Mouse (Mus musculus) testis, adult 2 months (tissue): ENCODE measurements around the gene Smyd4. TPM values are rescaled to one million over a fixed set of nuclear protein-coding genes. Genes with fewer than 3 reads are reported as not detected.

ENCODE experiments used
- H3K27ac ChIP-seq: fragments of 200-500 bp; 2 replicates; pipeline ENCODE4 v1.5.1; 2012; ENCODE audit warnings: low read depth, low read length; ENCODE audit not compliant: control insufficient read depth, insufficient read depth
- H3K27me3 ChIP-seq: fragments of 200-500 bp; 2 replicates; pipeline ENCODE4 v1.6.1; 2012; ENCODE audit warnings: mild to moderate bottlenecking, low read length, moderate library complexity; ENCODE audit not compliant: control insufficient read depth, insufficient read depth
- H3K36me3 ChIP-seq: fragments of 200-500 bp; 2 replicates; pipeline ENCODE4 v1.6.1; 2012; ENCODE audit warnings: mild to moderate bottlenecking, low read length; ENCODE audit not compliant: control insufficient read depth, insufficient read depth
- H3K4me1 ChIP-seq: fragments of 200-500 bp; 2 replicates; pipeline ENCODE4 v1.6.1; 2012; ENCODE audit warnings: low read length; ENCODE audit not compliant: control insufficient read depth, insufficient read depth
- H3K4me3 ChIP-seq: fragments of 200-500 bp; 2 replicates; pipeline ENCODE4 v1.5.1; 2012; ENCODE audit warnings: low read depth, mild to moderate bottlenecking, low read length, moderate library complexity, mixed read lengths; ENCODE audit not compliant: control insufficient read depth
- CTCF ChIP-seq: fragments of 200-500 bp; IDR thresholded peaks from 2 replicates; pipeline ENCODE4 v1.5.1; 2012; ENCODE audit warnings: low read depth, mild to moderate bottlenecking, inconsistent platforms, low read length, moderate library complexity; ENCODE audit not compliant: control insufficient read depth, insufficient read depth, insufficient replicate concordance
- POLR2A ChIP-seq: fragments of 200-500 bp; IDR thresholded peaks from 2 replicates; pipeline ENCODE4 v1.6.1; 2012; ENCODE audit warnings: low read depth, mild to moderate bottlenecking, inconsistent platforms, low read length, moderate library complexity; ENCODE audit not compliant: control insufficient read depth
- polyA plus RNA-seq: library from polyadenylated mRNA; depleted of rRNA; stranded (reverse); fragments of >200 nt; gene quantifications from 2 replicates; pipeline ENCODE4 v1.2.3, GENCODE M21; 2012

Gene Smyd4
- polyA plus RNA-seq, 1 experiment: 1.8 TPM

DNA sequence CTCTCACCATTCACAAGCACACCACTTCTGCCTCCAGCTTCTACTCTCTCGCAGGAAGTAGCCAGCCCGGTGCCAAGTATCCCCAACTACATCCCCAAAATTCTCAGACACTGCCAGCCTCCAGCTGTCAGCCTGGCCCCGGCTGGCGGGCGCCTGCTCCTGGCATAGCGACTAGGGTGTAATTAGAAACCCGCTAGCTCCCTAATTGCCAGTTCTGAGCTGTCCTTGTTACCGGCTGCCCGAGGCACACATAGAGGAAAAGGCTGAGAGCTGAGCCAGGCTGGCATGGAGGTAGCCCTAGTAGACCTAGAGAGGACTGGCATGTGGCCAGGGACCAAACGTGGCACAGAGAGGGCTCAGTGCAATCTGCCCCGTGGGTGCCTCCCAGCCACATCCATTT, 83.1 kb downstream of the Smyd4 start:
- H3K27ac ChIP-seq: no peak overlapping the region

DNA sequence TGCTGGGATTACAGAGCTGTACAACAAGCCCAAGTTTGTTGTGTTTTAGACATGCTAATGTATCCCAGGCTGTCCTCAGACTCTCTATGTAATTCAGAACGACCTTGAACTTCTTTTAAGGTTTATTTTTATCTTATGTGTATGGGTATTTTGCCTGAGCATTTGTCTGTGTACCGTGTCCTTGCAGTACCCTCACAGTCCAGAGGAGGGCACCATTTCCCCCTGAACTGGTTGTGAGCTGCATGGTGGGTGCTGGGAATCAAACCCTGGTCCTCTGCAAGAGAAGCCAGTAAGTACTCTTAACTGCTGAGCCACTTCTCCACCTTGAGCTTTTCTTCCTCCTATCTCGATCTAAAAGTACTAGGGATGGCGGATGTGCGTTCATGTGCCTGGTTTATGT, 85.9 kb downstream of the Smyd4 start:
- no peaks in the 10 kb centered on the region for H3K4me1 ChIP-seq
- H3K4me3 ChIP-seq: no peak overlapping the region
- peak; percentile 88; the same call in 1 of the 2 replicates for TF ChIP-seq CTCF
- no peak for TF ChIP-seq POLR2A
- no peaks in the 10 kb centered on the region for H3K27me3 ChIP-seq
- H3K27ac ChIP-seq: no peak overlapping the region
- no peaks in the 10 kb centered on the region for H3K36me3 ChIP-seq

More for the DNA sequence above, 83.1 kb downstream of the Smyd4 start:
- H3K4me1 ChIP-seq: no peaks in the 10 kb centered on the region
- no peak for TF ChIP-seq POLR2A
- no peak for TF ChIP-seq CTCF
- no peak overlapping the region for H3K4me3 ChIP-seq
- no peaks in the 10 kb centered on the region for H3K27me3 ChIP-seq
- H3K36me3 ChIP-seq: no peaks in the 10 kb centered on the region

DNA sequence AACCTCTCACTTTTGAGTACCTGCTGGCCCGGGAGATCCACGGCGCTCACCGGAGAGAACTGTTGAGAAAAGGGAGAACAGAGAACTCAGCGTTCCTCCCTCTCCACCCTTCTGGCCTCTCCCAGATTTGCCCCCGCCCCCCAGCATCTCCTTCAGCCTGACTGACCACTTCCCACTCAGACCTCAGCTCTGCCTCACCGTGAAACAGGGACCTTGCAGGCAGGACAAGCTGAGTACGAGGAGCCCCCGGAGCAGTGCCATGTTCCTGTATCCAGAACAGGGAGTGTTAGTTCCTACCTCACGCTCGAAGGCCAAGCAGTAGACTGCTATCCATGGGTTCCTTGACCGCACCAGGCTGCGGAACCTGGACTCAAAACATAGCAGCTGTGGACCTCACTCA, 90.0 kb downstream of the Smyd4 start:
- Histone ChIP-seq H3K4me3 (no peak overlapping the region), H3K27me3 (no peaks in the 10 kb centered on the region), H3K4me1 (no peaks in the 10 kb centered on the region), H3K36me3 (no peaks in the 10 kb centered on the region), H3K27ac (no peak overlapping the region)
- TF ChIP-seq POLR2A: no peak
- no peak for TF ChIP-seq CTCF

DNA sequence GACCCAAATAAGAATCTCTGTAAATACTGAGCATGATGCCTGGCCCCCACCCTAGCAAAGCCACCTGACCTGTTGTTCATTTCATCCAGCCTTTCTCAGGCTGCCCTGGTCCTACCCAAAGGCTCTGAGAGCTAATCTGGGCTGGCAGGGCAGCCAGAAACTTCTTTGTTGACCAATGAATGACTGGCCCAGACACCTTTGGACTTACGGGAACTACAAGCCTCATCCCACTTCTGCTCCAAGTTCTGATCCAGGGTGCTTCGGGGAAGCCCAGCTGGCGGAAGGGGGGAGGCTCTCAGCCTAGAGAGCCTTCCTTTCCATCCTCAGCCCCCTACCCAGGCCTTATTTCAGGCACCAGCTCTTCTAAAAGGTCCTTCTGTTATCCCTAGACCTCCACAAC, 90.6 kb downstream of the Smyd4 start:
- H3K4me3 ChIP-seq: no peak overlapping the region
- TF ChIP-seq CTCF (no peak), POLR2A (no peak)
- H3K27ac ChIP-seq: no peak overlapping the region
- H3K4me1 ChIP-seq: no peaks in the 10 kb centered on the region
- no peaks in the 10 kb centered on the region for H3K36me3 ChIP-seq
- no peaks in the 10 kb centered on the region for H3K27me3 ChIP-seq

DNA sequence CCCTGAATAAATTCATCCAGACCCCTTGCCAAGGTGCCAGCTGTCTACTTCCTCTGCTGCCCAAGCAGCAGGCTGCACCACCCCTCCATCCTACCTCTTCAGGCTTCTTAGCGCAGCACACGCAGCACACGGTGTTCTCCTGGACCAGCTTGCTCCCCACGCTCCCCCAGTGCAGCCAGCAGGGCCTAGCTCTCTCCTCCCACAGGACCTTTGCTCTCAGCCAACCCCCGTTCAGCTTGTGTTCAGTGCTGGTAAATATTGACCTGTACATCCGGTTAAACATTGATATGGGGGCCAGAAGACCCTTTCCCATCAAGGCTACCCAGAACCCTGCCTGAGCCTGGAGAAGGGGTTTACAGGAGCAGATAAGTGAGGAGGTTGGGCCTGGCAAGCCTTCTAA, 91.1 kb downstream of the Smyd4 start, which contains the start of gene Serpinf2:
Gene Serpinf2, minus strand, starts transcription at position 229 of the 400 bp plus-strand sequence.
- TF ChIP-seq POLR2A (no peak), CTCF (no peak)
- H3K27me3 ChIP-seq: no peaks in the 10 kb centered on the region
- H3K4me3 ChIP-seq: no peak within 1 kb of the TSS
- H3K4me1 ChIP-seq: no peaks in the 10 kb centered on the region
- no peak within 1 kb of the TSS for H3K27ac ChIP-seq
- H3K36me3 ChIP-seq: no peaks in the 10 kb centered on the region

DNA sequence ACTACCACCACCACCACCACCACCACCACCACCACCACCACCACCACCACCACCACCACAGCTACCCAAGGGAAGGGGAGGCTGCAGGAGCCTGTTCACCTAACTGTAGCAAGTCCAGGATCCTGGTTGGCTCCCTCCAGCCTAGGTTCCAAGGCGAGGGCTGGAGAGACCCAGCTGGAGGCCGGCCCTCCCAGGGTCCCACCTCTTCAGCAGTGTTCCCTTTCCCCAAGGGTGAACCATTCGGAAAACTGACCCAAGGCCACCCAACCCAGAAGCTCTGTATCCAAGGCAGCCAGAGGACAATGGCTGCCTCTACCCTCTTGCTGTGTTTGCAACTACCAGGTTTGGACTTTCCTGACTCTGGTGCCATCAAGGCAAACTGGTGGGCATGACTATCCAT, 91.7 kb downstream of the Smyd4 start:
- H3K4me3 ChIP-seq: no peak overlapping the region
- no peaks in the 10 kb centered on the region for H3K36me3 ChIP-seq
- no peaks in the 10 kb centered on the region for H3K4me1 ChIP-seq
- H3K27me3 ChIP-seq: no peaks in the 10 kb centered on the region
- no peak overlapping the region for H3K27ac ChIP-seq
- TF ChIP-seq CTCF: no peak
- TF ChIP-seq POLR2A: no peak

DNA sequence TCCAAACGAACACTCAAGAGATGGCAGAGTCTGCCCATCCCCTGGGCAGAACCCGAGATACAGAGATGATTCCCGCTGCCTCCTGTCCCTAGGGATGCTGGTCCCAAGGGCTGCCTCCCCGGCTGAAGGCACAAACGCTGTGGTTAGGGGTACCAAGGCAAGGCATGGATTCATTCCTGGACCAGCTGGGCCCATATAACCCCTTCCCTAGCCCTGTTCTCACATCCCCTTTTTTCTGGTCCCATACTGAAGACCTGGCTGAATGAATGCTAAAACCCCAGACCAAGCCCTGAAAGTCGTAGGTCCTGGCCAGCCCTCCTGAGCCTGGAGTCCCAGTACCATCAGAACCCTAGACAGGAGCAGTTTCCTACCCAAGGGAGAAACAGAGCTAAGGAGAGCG, 92.8 kb downstream of the Smyd4 start:
- no peaks in the 10 kb centered on the region for H3K27me3 ChIP-seq
- TF ChIP-seq CTCF: no peak
- H3K27ac ChIP-seq: no peak overlapping the region
- no peak overlapping the region for H3K4me3 ChIP-seq
- H3K4me1 ChIP-seq: no peaks in the 10 kb centered on the region
- no peaks in the 10 kb centered on the region for H3K36me3 ChIP-seq

DNA sequence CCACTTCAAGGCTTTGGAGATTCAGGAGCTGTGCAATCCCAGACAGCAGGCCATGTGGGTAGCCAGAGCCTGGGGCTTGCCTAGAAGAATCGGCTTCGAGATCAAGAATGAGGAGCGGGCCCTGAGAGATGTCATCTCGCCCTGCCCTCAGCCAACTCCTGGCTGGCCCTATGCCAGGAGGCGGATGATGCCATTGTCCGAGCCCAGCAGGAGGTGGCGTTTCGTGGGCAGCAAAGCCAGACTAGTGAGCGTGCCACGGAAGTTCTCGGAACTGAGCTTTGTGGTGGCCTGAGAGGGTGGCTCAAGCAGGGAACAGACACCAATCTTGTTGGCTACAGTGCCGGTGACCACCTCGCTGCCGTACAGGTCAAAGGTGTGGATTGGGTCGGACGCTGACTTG, 93.4 kb downstream of the Smyd4 start:
- Histone ChIP-seq H3K27ac (no peak overlapping the region), H3K27me3 (no peaks in the 10 kb centered on the region)
- no peak for TF ChIP-seq POLR2A
- no peak for TF ChIP-seq CTCF

More for the DNA sequence above, 93.4 kb downstream of the Smyd4 start:
- no peaks in the 10 kb centered on the region for H3K36me3 ChIP-seq
- no peaks in the 10 kb centered on the region for H3K4me1 ChIP-seq
- H3K4me3 ChIP-seq: no peak overlapping the region
